Mouse (Mus musculus) intestine, postnatal 0 days (tissue): ENCODE measurements around the gene Pappa2. TPM values are rescaled to one million over a fixed set of nuclear protein-coding genes. Genes with fewer than 3 reads are reported as not detected.

ENCODE experiments used
- ATAC-seq: fragments of 200-750 bp; cut with Nextera tagmentation; 2 replicates; pipeline ENCODE4 v1.8.0; 2017; ENCODE audit warnings: mild to moderate bottlenecking, moderate TSS enrichment, moderate library complexity
- H3K27ac ChIP-seq: fragments of 300-500 bp; sonication (generic); 2 replicates; pipeline ENCODE4 v1.5.1; 2014; ENCODE audit warnings: mild to moderate bottlenecking, low read depth, low read length, moderate library complexity
- H3K27me3 ChIP-seq: fragments of 300-500 bp; sonication (generic); replicated peaks from 2 replicates; pipeline ENCODE4 v1.6.1; 2014; ENCODE audit warnings: low read length, mixed read lengths; ENCODE audit not compliant: control insufficient read depth, insufficient read depth
- H3K36me3 ChIP-seq: fragments of 300-500 bp; sonication (generic); 2 replicates; pipeline ENCODE4 v1.6.1; 2014; ENCODE audit warnings: mild to moderate bottlenecking, moderate library complexity; ENCODE audit not compliant: control insufficient read depth, insufficient read depth
- H3K4me1 ChIP-seq: fragments of 300-500 bp; sonication (generic); replicated peaks from 2 replicates; pipeline ENCODE4 v1.6.1; 2014; ENCODE audit warnings: antibody characterized with exemption, low read length, mixed read lengths; ENCODE audit not compliant: control insufficient read depth, insufficient read depth
- H3K4me2 ChIP-seq: fragments of 300-500 bp; sonication (generic); replicated peaks from 2 replicates; pipeline ENCODE4 v1.6.1; 2014; ENCODE audit warnings: low read depth, mild to moderate bottlenecking, moderate library complexity
- H3K4me3 ChIP-seq: fragments of 300-500 bp; sonication (generic); 2 replicates; pipeline ENCODE4 v1.5.1; 2014; ENCODE audit warnings: low read depth, low read length
- H3K9ac ChIP-seq: fragments of 300-500 bp; sonication (generic); 2 replicates; pipeline ENCODE4 v1.6.1; 2014; ENCODE audit warnings: mild to moderate bottlenecking, low read depth, low read length
- H3K9me3 ChIP-seq: fragments of 300-500 bp; sonication (generic); 2 replicates; pipeline ENCODE4 v1.6.1; 2016; ENCODE audit warnings: mixed run types; ENCODE audit not compliant: control insufficient read depth
- CTCF ChIP-seq: sonication (generic); IDR thresholded peaks from 2 replicates; pipeline ENCODE4 v1.5.1; 2016; ENCODE audit warnings: low read depth, mild to moderate bottlenecking, control low read depth, antibody characterized with exemption, moderate library complexity
- WGBS: fragments of 180-500 bp; shearing (Covaris S2); extraction: QIAGEN DNeasy Blood & Tissue Kit; methylation state at CpG from one replicate; pipeline ENCODE4 v1.1.7; 2014; 5-methylcytosine and 5-hydroxymethylcytosine counted together
- polyA plus RNA-seq: library from polyadenylated mRNA; unstranded; fragments of >200 nt; fragmentation: Nextera tagmentation; extraction: Ambion mirVana; gene quantifications from 2 replicates; pipeline ENCODE4 v1.2.1, GENCODE M21; 2015

Gene Pappa2
- 0.33 TPM in 2 replicates for polyA plus RNA-seq

DNA sequence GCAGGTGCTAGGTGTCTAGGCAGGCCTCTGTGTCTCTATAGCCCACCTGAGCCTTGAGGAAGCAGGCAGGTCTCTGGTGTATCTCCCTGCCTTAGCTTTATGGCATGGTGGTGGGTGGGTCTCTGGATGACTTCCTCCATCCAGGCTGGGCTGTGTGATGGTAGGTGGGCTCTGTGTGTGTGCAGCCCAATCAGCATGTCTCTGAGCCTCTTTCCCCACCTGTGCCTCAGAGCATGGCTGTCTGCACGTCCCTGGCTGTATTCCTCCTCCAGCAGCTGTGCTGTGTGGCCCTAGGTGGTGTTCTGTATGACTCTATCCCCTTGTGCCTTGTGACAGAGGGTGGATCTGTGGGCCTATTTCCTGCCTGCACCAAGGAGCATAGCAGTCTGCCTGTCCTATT lies at the start of gene Pappa2:
Pappa2 (minus strand) TSS at position 101 of the 400 bp plus-strand sequence.
- ATAC-seq, result no peak
- H3K4me1 ChIP-seq, result no peaks in the 10 kb centered on the region
- no peak within 1 kb of the TSS for H3K9ac ChIP-seq
- H3K27me3 ChIP-seq, result no peaks in the 10 kb centered on the region
- H3K27ac ChIP-seq, result no peak within 1 kb of the TSS
- H3K4me2 ChIP-seq, result no peak within 1 kb of the TSS
- H3K9me3 ChIP-seq, result no peaks in the 10 kb centered on the region
- no peak within 1 kb of the TSS for H3K4me3 ChIP-seq
- no peak for TF ChIP-seq CTCF
- WGBS, result 29% methylated on average over 1 of the region's 1 CpGs
- no peaks in the 10 kb centered on the region for H3K36me3 ChIP-seq

DNA sequence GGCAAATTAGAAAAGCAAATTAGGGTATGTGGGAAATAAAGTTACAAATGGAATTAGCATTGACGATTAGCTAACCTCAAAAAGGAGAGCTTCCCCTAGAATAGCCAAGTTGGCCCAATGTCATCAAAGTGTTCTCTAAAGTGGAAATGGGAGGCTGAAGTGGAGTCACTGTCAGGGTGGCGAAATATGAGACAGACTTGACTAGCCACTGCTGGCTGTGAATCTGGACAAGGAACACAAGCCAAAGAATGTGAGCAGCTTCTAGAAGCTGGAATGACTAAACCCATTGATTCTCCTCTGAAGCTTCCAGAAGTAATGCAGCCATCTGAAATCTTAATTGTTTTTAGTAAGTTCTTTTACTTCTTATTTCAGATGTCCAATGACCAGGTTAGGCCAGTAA lies 48.8 kb upstream of the Pappa2 start:
- Histone ChIP-seq H3K9ac (no peak overlapping the region), H3K36me3 (no peaks in the 10 kb centered on the region), H3K4me1 (no peaks in the 10 kb centered on the region), H3K27ac (no peak overlapping the region), H3K4me2 (no peak overlapping the region), H3K4me3 (no peak overlapping the region), H3K27me3 (no peaks in the 10 kb centered on the region), H3K9me3 (no peaks in the 10 kb centered on the region)
- no peak for ATAC-seq
- WGBS, result 83% methylated on average over 2 of the region's 2 CpGs
- TF ChIP-seq CTCF, result no peak

DNA sequence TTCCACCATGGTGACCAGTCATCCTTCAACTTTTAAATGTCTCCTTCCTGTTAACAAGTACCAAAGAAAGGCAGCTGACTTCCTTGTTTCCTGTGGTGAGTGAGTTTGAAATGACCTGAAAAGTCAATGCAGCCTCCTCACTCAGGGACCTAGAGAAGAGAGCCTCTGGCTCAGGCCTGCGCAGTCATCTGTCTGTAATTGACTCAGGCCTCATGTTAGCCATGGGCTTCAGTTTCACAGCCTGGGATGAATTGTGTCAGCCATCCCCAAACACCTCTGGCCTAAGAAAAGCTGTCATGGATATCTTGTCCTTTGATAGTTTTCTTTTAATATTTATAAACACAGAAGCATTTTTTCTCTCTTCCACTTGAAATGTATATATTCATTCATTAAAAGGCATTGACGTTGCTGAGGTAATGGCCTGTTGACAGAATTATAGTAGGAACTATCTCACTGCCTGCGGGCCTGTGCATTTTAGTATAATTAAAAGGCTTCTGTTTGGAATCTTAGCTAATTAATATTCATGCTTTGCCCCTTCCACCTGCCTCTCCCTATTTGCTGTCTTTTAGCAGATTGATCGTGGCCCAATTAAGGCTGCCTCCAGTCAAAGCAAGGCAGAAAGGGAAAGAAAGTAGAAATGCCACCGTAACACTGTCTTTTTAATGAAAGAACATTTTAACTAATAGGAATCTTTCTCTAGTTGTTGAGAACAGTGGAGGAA lies 34.8 kb upstream of the Pappa2 start:
- H3K4me2 ChIP-seq, result no peak overlapping the region
- no peaks in the 10 kb centered on the region for H3K27me3 ChIP-seq
- H3K4me1 ChIP-seq, result no peaks in the 10 kb centered on the region
- 86% methylated on average over 5 of the region's 5 CpGs for WGBS
- H3K9ac ChIP-seq, result no peak overlapping the region
- H3K36me3 ChIP-seq, result no peaks in the 10 kb centered on the region
- H3K4me3 ChIP-seq, result no peak overlapping the region
- no peak for TF ChIP-seq CTCF
- no peak for ATAC-seq
- H3K9me3 ChIP-seq, result no peaks in the 10 kb centered on the region
- no peak overlapping the region for H3K27ac ChIP-seq

DNA sequence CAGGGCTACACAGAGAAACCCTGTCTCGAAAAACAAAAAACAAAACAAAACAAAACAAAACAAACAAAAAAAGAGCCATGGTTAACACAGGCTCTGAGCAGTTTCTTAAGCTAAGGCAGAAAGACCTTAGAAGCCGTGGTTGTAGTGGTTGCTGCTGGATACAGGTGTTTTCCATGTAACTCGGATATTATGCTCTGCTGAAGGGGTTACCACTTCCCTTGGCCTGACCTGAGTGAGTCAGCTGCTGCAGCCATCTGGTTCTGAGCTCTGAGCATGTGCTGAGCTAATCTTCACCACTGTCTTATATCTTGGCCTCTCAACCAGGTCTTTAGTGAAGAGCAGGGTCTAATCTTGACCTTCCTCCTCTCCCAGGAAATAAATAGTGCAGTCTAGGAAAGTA lies 6.8 kb upstream of the Pappa2 start:
- no peak overlapping the region for H3K4me3 ChIP-seq
- no peak overlapping the region for H3K27ac ChIP-seq
- H3K9ac ChIP-seq, result no peak overlapping the region
- H3K4me2 ChIP-seq, result no peak overlapping the region
- ATAC-seq, result no peak
- H3K4me1 ChIP-seq, result no peaks in the 10 kb centered on the region
- H3K36me3 ChIP-seq, result no peaks in the 10 kb centered on the region
- no peaks in the 10 kb centered on the region for H3K9me3 ChIP-seq
- WGBS, result 80% methylated on average over 3 of the region's 3 CpGs
- no peaks in the 10 kb centered on the region for H3K27me3 ChIP-seq
- TF ChIP-seq CTCF, result no peak

DNA sequence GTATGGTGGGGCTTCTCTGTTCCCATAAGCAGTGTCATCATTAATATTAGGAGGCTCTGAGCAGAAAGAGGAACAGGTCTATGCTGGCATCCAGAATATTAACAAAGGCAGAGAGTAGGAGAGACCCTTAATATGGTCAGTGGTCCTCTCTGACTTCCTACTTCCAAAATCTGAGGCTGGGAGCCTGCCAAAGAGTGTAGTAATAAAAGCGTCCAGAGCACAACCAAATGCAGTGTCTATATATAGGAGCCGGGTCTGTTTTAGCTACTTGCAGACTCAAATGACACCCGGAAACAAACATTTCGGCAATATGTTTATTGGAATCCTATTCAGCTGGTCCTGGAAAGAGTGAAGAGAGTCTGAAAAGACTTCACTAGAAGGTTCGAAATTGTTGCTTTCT lies 17.9 kb downstream of the Pappa2 start:
- 44% methylated on average over 5 of the region's 5 CpGs for WGBS
- Histone ChIP-seq H3K9ac (no peak overlapping the region), H3K27me3 (no peaks in the 10 kb centered on the region), H3K9me3 (no peaks in the 10 kb centered on the region), H3K4me3 (no peak overlapping the region), H3K4me1 (no peaks in the 10 kb centered on the region), H3K27ac (no peak overlapping the region), H3K36me3 (no peaks in the 10 kb centered on the region), H3K4me2 (no peak overlapping the region)
- no peak for TF ChIP-seq CTCF
- no peak for ATAC-seq

DNA sequence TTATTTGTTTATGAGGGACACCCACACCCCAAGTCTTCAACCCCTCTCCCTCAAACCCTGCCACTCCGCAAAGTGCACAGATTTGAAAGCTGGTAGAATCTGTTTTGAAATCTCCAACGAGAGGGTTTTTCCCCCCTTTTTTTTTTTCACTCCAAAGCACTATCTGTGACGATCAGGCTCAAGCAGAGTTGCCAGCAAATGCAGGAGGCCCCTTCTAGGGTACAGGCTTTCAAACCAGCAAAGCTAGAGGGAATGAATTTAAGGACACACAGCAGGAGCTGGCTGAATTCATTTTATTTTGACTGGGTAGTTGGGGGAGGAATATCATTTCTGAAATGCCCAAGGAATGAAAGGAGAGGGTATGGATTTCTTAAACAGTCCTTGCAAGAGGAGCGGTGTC lies 19.3 kb downstream of the Pappa2 start:
- TF ChIP-seq CTCF, result no peak
- no peaks in the 10 kb centered on the region for H3K9me3 ChIP-seq
- H3K27ac ChIP-seq, result no peak overlapping the region
- H3K4me2 ChIP-seq, result no peak overlapping the region; the same call in 1 of the 2 replicates
- no peak for ATAC-seq
- no peaks in the 10 kb centered on the region for H3K4me1 ChIP-seq
- H3K27me3 ChIP-seq, result no peaks in the 10 kb centered on the region
- no peaks in the 10 kb centered on the region for H3K36me3 ChIP-seq
- WGBS, result 33% methylated on average over 4 of the region's 4 CpGs
- H3K4me3 ChIP-seq, result no peak overlapping the region
- no peak overlapping the region for H3K9ac ChIP-seq
